Mouse (Mus musculus): Measurements from ENCODE around the gene Otop2. TPM values are rescaled to one million over a fixed set of nuclear protein-coding genes. Genes with fewer than 3 reads are reported as not detected.
A peak's percentile ranks its signal among the peaks of the same experiment; 100 is the strongest.

Otop2 gene
- polyA plus RNA-seq, 1 experiment: 0.11 TPM

DNA sequence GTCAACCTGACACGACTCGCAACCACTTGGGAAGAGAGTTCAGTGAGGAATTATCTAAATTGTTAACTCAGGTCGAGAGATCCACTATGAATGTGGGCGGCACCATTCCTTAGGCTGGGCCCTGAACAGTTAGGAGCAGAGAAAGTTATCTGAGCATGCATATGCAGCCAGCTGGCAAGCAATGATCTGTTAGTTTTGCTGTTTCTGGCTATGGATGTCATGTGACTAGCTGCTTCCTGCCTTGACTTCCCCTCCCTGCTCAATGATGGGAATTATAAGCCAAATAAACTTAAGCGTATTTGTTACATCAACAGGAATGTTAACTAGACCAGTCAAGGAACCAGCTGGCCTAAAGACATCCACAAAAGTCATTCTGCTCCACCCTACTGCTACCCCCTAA is 46.4 kb downstream of the Otop2 start:
- Histone ChIP-seq H3K27me3 (replicated peaks) (peaks cover 84% of the 10 kb centered on the region), H3K9me3 (peaks cover 5% of the 10 kb centered on the region; the same call in 1 of the 2 replicates), H3K4me1 (peaks cover 26% of the 10 kb centered on the region), H3K4me3 (replicated peaks) (no peak overlapping the region), H3K36me3 (replicated peaks; ENCODE audit: low read length) (no peaks in the 10 kb centered on the region)
- TF ChIP-seq GATA1 (IDR thresholded peaks at IDR 0.05; ENCODE audit: borderline replicate concordance, low read length): no peak
- TF ChIP-seq FLI1 (IDR thresholded peaks at IDR 0.05; ENCODE audit: low read length): no peak

DNA sequence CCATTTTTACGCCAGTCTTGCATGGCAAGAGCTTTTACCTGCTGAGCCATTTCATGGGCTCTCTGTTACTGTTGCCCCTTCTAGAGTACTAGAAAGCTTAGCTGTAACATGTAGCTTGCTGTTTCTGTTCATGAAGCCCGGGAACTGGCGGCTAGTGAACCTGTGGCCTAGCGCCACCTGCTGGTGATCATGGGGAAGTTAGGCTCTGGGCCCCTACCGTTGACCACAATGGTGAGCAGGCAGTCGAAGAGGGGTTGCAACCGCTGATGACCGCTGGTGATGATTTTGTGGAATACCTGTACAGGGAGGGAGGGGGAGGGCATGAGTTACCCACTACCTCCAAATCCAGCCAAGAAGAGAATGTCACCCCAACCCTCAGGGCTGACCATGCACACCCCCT is 47.2 kb downstream of the Otop2 start:
- Histone ChIP-seq H3K9me3 (peaks cover 5% of the 10 kb centered on the region; the same call in 1 of the 2 replicates), H3K36me3 (replicated peaks; ENCODE audit: low read length) (no peaks in the 10 kb centered on the region), H3K27me3 (replicated peaks) (peaks cover 83% of the 10 kb centered on the region), H3K4me3 (replicated peaks) (no peak overlapping the region), H3K4me1 (peaks cover 32% of the 10 kb centered on the region)
- TF ChIP-seq GATA1 (IDR thresholded peaks at IDR 0.05; ENCODE audit: borderline replicate concordance, low read length) (no peak), FLI1 (IDR thresholded peaks at IDR 0.05; ENCODE audit: low read length) (no peak)

DNA sequence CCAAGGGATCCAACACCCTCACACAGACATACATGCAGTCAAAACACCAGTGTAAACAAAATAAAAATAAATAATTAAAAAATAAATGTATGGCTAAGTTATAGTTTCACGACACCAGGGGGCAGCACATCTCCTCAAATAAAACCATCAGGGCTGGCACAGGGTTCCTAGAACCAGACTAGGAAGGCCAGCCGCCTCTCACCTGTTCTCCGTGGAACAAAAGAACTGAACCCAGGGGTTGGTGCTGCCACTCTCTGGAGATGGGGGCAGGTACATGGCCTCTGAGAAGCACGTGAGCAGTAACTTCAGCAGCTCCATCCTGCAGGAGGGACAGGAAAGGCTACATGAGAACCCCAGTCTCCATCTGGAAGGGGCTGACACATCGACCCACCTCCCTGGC is 51.5 kb downstream of the Otop2 start:
- H3K4me1 ChIP-seq: peaks cover 33% of the 10 kb centered on the region
- no peaks in the 10 kb centered on the region for H3K36me3 ChIP-seq (replicated peaks; ENCODE audit: low read length)
- no peak overlapping the region for H3K4me3 ChIP-seq (replicated peaks)
- TF ChIP-seq FLI1 (IDR thresholded peaks at IDR 0.05; ENCODE audit: low read length): no peak
- no peak for TF ChIP-seq GATA1 (IDR thresholded peaks at IDR 0.05; ENCODE audit: borderline replicate concordance, low read length)
- H3K27me3 ChIP-seq (replicated peaks): peaks cover 83% of the 10 kb centered on the region
- H3K9me3 ChIP-seq: 0 out of 2 replicates have a peak, but pooled peaks cover under 1% of the 10 kb centered on the region

DNA sequence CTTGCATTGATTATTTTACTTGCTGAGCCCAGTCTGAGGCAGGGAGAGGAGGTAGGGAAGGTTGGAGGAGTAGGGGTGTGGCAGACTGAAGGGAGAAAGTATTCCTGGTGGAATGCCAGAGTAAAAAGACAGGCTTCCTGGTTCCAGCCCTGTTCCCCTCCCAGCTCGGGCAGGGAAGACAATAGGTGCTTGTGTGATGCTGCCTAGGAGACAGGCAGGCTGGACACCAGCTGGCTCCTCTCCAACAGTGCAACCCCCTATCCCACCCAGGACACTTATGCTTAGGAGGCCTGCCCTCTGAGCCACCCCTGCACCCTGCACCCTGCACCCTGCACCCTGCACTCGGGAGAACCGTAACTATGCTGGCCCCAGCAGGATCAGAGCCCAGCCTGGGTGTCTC is 52.3 kb downstream of the Otop2 start:
- Histone ChIP-seq H3K27me3 (replicated peaks) (peaks cover 89% of the 10 kb centered on the region), H3K4me3 (replicated peaks) (no peak overlapping the region), H3K9me3 (no peaks in the 10 kb centered on the region), H3K4me1 (peaks cover 27% of the 10 kb centered on the region), H3K36me3 (replicated peaks; ENCODE audit: low read length) (no peaks in the 10 kb centered on the region)
- TF ChIP-seq GATA1 (IDR thresholded peaks at IDR 0.05; ENCODE audit: borderline replicate concordance, low read length): no peak
- no peak for TF ChIP-seq FLI1 (IDR thresholded peaks at IDR 0.05; ENCODE audit: low read length)

DNA sequence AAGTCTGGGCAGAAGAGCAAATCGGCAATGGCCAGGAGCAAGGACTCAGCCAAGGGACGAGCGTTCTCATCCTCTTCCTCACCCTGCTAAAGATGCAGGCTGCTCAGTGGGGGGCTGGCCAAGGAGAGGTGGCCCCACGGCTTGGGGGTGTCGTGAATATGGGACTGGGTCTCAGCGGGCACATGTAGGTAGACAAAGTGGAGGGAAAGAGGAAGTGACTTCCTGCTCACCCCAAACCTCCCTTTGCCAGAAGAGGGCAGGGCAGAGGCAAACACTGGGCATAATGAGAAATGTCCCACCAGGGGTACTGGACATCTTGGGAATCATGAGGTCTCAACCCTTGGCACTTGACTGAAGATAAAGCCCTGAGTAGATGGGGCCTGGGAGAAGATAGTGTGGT is 52.8 kb downstream of the Otop2 start:
- no peaks in the 10 kb centered on the region for H3K9me3 ChIP-seq
- peaks cover 90% of the 10 kb centered on the region for H3K27me3 ChIP-seq (replicated peaks)
- no peak overlapping the region for H3K4me3 ChIP-seq (replicated peaks)
- no peak for TF ChIP-seq GATA1 (IDR thresholded peaks at IDR 0.05; ENCODE audit: borderline replicate concordance, low read length)
- no peak for TF ChIP-seq FLI1 (IDR thresholded peaks at IDR 0.05; ENCODE audit: low read length)
- H3K36me3 ChIP-seq (replicated peaks; ENCODE audit: low read length): no peaks in the 10 kb centered on the region
- peaks cover 24% of the 10 kb centered on the region for H3K4me1 ChIP-seq

DNA sequence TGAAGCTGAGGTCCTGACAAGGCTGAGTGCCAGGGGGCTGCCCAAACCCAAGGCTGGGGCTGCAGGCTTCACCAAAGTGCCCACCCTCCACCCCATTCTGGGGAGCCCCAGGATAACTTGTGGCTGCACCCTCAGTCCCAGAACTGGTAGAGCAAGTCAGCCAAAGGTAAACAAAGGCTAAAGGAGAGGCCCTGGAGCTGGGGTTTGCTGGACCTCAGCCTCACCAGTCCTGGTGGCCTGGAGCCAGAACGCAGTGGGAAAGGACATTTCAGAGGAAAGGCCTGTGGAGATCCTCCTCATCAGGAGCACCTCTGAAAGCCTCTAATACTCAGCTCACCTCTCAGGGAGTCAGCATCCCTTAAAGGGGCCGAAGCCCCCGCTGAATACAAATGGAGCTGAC is 57.2 kb downstream of the Otop2 start:
- no peaks in the 10 kb centered on the region for H3K9me3 ChIP-seq
- no peak for TF ChIP-seq GATA1 (IDR thresholded peaks at IDR 0.05; ENCODE audit: borderline replicate concordance, low read length)
- TF ChIP-seq FLI1 (IDR thresholded peaks at IDR 0.05; ENCODE audit: low read length): no peak
- peaks cover 94% of the 10 kb centered on the region for H3K27me3 ChIP-seq (replicated peaks)
- no peak overlapping the region for H3K4me3 ChIP-seq (replicated peaks)
- H3K4me1 ChIP-seq: peaks cover 37% of the 10 kb centered on the region
- H3K36me3 ChIP-seq (replicated peaks; ENCODE audit: low read length): no peaks in the 10 kb centered on the region

DNA sequence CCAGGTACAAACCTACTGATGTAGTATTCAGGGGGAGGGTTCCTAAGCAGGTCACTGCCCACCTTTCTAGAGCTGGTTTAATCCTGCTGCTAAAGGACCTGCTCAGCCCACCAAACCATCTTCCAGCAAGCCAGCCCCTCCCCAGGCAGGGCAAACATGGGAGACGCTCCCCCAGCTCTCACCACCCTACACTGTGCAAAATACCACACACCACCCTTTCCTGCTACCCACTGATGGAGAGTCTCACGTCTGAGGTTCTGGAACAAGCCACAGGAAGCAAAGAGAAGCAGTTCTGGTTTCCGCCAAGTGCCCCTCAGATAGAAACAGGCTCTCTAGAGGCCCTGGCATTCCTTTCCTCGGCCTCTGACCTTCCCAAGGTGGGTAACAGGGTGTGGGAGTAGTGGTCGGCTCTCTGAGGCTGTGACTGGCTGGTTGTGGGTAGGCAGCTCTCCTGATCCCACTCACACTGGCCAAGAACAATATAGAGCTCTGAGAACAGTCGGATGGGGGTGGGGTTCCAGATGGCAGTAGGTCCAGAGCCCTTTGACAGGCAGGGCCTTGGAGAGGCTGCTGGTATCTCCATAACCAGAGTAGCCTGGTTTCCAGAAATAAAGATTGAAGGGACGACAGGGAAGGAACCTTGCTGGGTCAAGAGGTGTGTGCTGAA is 59.2 kb downstream of the Otop2 start:
- peak overlapping the region; percentile 91 for H3K4me3 ChIP-seq (replicated peaks)
- H3K36me3 ChIP-seq (replicated peaks; ENCODE audit: low read length): no peaks in the 10 kb centered on the region
- H3K27me3 ChIP-seq (replicated peaks): peaks cover 96% of the 10 kb centered on the region
- no peak for TF ChIP-seq FLI1 (IDR thresholded peaks at IDR 0.05; ENCODE audit: low read length)
- peaks cover 30% of the 10 kb centered on the region for H3K4me1 ChIP-seq
- H3K9me3 ChIP-seq: no peaks in the 10 kb centered on the region

DNA sequence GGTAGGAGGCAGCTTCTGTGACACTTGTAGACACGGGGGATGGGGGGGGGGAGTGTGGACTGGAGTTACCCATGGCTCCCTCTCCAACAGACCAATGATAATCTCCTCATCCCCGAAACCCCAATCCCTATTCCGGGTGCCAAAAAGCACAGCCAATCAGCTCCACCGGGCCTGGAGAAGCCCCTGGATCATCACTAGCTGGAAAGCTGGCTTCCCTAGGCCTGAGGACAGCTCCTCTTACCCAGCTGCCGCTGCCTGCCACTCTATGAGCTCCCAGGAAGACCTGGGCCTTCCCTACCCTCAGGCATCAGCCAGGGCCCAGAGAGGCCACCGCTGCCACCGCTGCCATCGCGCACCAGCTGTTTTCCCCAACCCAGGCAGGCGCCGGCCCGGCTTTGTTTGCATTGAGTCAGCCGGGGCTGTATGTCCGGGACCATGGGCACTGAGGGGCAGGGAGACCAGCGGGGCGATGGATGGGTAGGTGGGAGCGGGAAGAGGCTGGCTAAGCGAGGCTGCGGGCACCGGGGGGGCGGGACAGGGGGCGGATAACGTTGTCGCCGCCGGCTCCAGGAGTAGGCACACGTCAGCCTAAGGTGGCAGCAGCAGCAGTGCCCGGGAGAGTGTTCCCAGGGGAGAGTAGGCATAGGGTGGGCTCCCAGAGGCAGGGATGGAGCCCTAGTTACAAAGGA is 59.9 kb downstream of the Otop2 start:
- H3K4me3 ChIP-seq (replicated peaks): peak overlapping the region; percentile 91
- H3K9me3 ChIP-seq: no peaks in the 10 kb centered on the region
- H3K27me3 ChIP-seq (replicated peaks): peaks cover 96% of the 10 kb centered on the region
- TF ChIP-seq FLI1 (IDR thresholded peaks at IDR 0.05; ENCODE audit: low read length): no peak
- no peak for TF ChIP-seq GATA1 (IDR thresholded peaks at IDR 0.05; ENCODE audit: borderline replicate concordance, low read length)
- no peaks in the 10 kb centered on the region for H3K36me3 ChIP-seq (replicated peaks; ENCODE audit: low read length)
- peaks cover 30% of the 10 kb centered on the region for H3K4me1 ChIP-seq

DNA sequence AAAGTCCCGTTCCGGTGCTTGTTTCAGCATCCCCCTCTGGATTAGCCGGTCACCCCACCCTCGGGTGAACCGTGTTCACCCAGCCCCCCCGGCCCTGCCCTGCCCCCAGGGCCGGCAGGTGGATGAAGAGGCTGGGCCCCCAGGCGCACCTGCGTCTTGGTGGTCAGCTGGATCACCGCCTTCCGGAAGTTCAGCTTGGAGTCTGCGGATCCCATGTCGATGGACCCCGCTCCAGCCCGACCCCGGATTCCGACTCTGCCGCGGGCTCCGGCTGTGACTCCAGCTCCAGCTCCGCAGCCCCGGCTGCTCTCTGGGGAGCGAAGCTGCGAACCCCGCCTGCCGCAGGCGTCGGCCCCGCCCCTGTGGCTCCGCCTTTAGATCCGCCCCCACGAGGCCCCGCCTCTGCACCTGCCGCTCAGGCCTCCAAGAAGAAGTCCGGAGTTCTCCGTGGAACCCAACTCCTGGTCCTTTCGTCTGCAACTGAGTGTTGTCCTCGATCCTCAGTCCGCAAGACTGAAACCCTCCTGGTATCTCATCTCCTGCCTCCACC is 60.5 kb downstream of the Otop2 start, which contains the start of gene Hid1:
Hid1 (minus strand) TSS at position 362 of the 550 bp plus-strand sequence.
- Histone ChIP-seq H3K4me1 (peaks cover 30% of the 10 kb centered on the region), H3K4me3 (replicated peaks) (peak within 1 kb of the TSS; percentile 91), H3K27me3 (replicated peaks) (peaks cover 95% of the 10 kb centered on the region), H3K36me3 (replicated peaks; ENCODE audit: low read length) (no peaks in the 10 kb centered on the region), H3K9me3 (no peaks in the 10 kb centered on the region)
- no peak for TF ChIP-seq GATA1 (IDR thresholded peaks at IDR 0.05; ENCODE audit: borderline replicate concordance, low read length)
- no peak for TF ChIP-seq FLI1 (IDR thresholded peaks at IDR 0.05; ENCODE audit: low read length)

DNA sequence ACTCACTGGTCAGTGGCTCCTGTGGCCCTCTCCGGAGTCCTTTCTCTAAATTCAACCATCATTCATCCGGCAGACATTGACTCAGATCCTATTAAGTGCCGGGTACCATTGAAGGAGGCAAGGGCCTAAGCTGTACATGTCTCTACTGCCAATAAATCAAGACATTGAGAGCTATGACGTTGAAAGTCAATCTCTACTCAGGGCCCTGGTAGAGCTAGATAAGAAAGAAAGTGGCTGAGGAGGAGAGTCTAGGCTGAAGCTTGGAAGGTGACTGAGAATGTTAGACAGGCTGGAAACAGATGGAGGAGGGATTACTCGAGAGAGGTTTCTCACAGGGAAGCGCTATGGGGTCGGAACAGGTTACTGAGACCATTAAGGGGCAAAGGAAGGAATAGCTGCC is 63.4 kb downstream of the Otop2 start:
- Histone ChIP-seq H3K4me1 (peaks cover 44% of the 10 kb centered on the region), H3K9me3 (no peaks in the 10 kb centered on the region), H3K36me3 (replicated peaks; ENCODE audit: low read length) (no peaks in the 10 kb centered on the region), H3K4me3 (replicated peaks) (no peak overlapping the region), H3K27me3 (replicated peaks) (peaks cover 95% of the 10 kb centered on the region)
- TF ChIP-seq FLI1 (IDR thresholded peaks at IDR 0.05; ENCODE audit: low read length) (no peak), GATA1 (IDR thresholded peaks at IDR 0.05; ENCODE audit: borderline replicate concordance, low read length) (no peak)

All from megakaryocyte, embryonic 14.5 days (primary cell).